Mouse (Mus musculus) spleen, adult 2 months (tissue): ENCODE measurements around the gene A530084C06Rik.

Experiments
- CTCF ChIP-seq: fragments of 200-500 bp; IDR thresholded peaks from 2 replicates; pipeline ENCODE4 v1.5.1; 2011; ENCODE audit warnings: mild to moderate bottlenecking, inconsistent platforms; ENCODE audit not compliant: insufficient read depth, insufficient read length, insufficient replicate concordance; ENCODE audit errors: extremely low read depth
- POLR2A ChIP-seq: fragments of 200-500 bp; IDR thresholded peaks from 2 replicates; pipeline ENCODE4 v1.6.1; 2011; ENCODE audit warnings: low read depth, low read length, inconsistent platforms

DNA sequence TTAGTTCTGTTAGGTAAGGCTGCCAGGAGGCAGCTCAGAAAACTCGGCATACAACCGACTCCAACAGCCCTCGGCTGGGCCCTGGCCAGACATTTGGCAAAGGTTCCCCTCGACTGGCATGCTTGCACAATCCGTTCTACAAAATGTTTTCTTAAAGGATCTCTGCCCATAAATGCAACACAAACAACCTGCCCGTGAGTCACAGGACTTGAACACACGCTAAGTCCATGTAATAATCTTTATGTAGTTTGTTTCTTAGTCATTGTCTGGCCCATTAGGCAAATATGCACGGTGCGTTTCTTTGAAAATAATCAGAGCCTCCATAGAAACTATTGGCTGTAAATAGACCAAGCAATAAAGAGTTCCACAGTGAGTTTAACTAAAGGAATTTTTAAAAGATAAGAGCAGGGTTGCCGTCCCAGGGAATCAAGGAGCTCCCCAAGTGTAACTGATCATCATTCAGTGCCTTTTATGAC lies 40.7 kb downstream of the A530084C06Rik start:
- TF ChIP-seq CTCF (no peak), POLR2A (no peak)
